Mouse (Mus musculus): ENCODE measurements around the gene Sap25. TPM values are rescaled to one million over a fixed set of nuclear protein-coding genes. Genes with fewer than 3 reads are reported as not detected.

The Sap25 gene
- 5.5 and 8.9 TPM in 2 replicates for polyA plus RNA-seq (2015; fragmentation: Nextera tagmentation; extraction: Ambion mirVana)

DNA sequence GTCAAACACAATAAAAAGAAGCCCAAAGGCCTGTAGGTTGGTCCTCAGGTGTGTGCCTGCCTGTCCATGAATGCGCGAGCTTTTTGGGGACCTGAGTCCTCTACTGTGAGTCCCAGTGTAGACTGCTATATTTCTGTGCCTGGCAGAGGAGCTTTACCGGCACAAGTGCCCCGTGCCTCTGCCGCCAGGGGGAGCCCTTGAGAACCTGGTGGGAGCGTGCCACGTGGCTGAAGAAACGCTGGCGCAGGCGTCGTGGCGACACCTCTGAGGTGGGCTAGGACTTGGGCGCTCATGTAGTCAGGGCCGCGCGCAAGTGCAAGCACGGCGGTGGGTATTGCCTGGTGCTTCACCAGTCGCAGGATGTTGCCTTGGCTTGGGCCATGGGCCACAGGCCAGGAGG is at the start of gene Sap25:
Gene Sap25 (plus strand): TSS at position 281 of the 400 bp plus-strand sequence.
- ATAC-seq, result no peak
- 85% methylated on average over 19 of the region's 19 CpGs for WGBS
- Histone ChIP-seq H3K27me3 (replicated peaks) (peaks cover 22% of the 10 kb centered on the region), H3K4me1 (replicated peaks) (peaks cover 15% of the 10 kb centered on the region; the same call in 1 of the 2 replicates), H3K4me2 (replicated peaks) (no peak within 1 kb of the TSS), H3K27ac (no peak within 1 kb of the TSS), H3K36me3 (peaks cover 49% of the 10 kb centered on the region), H3K4me3 (replicated peaks) (no peak within 1 kb of the TSS), H3K9ac (no peak within 1 kb of the TSS), H3K9me3 (no peaks in the 10 kb centered on the region)

- no peak for ATAC-seq
- Histone ChIP-seq H3K27me3 (replicated peaks) (no peaks in the 10 kb centered on the region), H3K27ac (no peak overlapping the region), H3K9me3 (no peaks in the 10 kb centered on the region), H3K4me2 (replicated peaks) (no peak overlapping the region), H3K36me3 (no peaks in the 10 kb centered on the region), H3K4me1 (replicated peaks) (peaks cover 12% of the 10 kb centered on the region), H3K4me3 (replicated peaks) (no peak overlapping the region), H3K9ac (no peak overlapping the region)
- WGBS, result 79% methylated on average over 7 of the region's 7 CpGs
Measured at GRCm38 (mm10) chr5:137595921-137596320, 45.2 kb upstream of the Sap25 start.

GRCm38 (mm10) chr5:137596601-137597261 is 44.4 kb upstream of the Sap25 start:
- Histone ChIP-seq H3K27ac (no peak overlapping the region), H3K9me3 (no peaks in the 10 kb centered on the region), H3K4me3 (replicated peaks) (peak overlapping the region; percentile 15; the same call in 1 of the 2 replicates), H3K4me2 (replicated peaks) (peak overlapping the region; percentile 40), H3K36me3 (no peaks in the 10 kb centered on the region), H3K27me3 (replicated peaks) (no peaks in the 10 kb centered on the region), H3K9ac (no peak overlapping the region), H3K4me1 (replicated peaks) (peaks cover 12% of the 10 kb centered on the region)
- no peak for ATAC-seq
- WGBS, result 26% methylated on average over 25 of the region's 30 CpGs

- Histone ChIP-seq H3K36me3 (no peaks in the 10 kb centered on the region), H3K4me3 (replicated peaks) (no peak overlapping the region), H3K4me2 (replicated peaks) (no peak overlapping the region), H3K4me1 (replicated peaks) (peaks cover 16% of the 10 kb centered on the region), H3K27me3 (replicated peaks) (no peaks in the 10 kb centered on the region), H3K9ac (no peak overlapping the region), H3K9me3 (no peaks in the 10 kb centered on the region), H3K27ac (no peak overlapping the region)
- WGBS, result 90% methylated on average over 6 of the region's 6 CpGs
- no peak for ATAC-seq
Measured at GRCm38 (mm10) chr5:137597625-137598024, 43.5 kb upstream of the Sap25 start.

DNA sequence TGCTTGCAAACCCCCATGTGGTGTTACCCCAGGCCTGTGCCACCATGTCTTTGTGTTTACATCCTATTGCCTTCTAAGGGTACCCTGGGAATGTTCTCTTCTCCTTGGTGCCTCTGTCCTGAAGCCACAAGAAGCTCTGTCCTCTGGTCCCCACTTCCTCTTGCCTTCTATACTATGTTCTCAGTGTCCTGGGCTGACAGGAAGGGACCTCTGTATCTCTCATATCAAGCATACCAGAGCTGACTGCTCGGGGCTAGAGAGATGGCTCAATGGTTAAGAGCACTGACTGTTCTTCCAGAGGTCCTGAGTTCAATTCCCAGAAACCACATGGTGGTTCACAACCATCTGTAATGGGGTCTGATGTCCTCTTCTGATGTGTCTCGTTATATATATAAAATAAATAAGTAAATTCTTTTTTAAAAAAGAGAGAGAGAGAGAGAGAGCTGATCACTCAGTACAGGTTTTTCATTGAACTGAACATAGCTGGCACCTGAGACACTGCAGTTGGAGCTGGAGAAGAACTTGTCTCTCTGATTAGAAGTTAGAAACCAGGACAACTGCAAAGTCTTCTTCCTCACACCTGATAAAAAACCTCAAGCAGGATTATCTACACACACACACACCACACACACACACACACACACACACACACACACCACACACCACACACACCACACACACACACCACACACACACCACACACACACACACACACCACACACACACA is 42.9 kb upstream of the Sap25 start:
- no peak overlapping the region for H3K4me2 ChIP-seq (replicated peaks)
- H3K27ac ChIP-seq, result no peak overlapping the region
- no peak overlapping the region for H3K4me3 ChIP-seq (replicated peaks)
- H3K27me3 ChIP-seq (replicated peaks), result no peaks in the 10 kb centered on the region
- H3K4me1 ChIP-seq (replicated peaks), result peaks cover 17% of the 10 kb centered on the region
- 87% methylated on average over 2 of the region's 2 CpGs for WGBS
- H3K9ac ChIP-seq, result no peak overlapping the region
- no peak for ATAC-seq
- no peaks in the 10 kb centered on the region for H3K9me3 ChIP-seq
- no peaks in the 10 kb centered on the region for H3K36me3 ChIP-seq

- Histone ChIP-seq H3K27me3 (replicated peaks) (no peaks in the 10 kb centered on the region), H3K9ac (peak overlapping the region; percentile 86), H3K36me3 (no peaks in the 10 kb centered on the region), H3K27ac (peak overlapping the region; percentile 66), H3K4me3 (replicated peaks) (peak overlapping the region; percentile 66), H3K9me3 (no peaks in the 10 kb centered on the region), H3K4me2 (replicated peaks) (peak overlapping the region; percentile 93), H3K4me1 (replicated peaks) (peaks cover 20% of the 10 kb centered on the region)
- 72% methylated on average over 9 of the region's 9 CpGs for WGBS
- no peak for ATAC-seq
Measured at GRCm38 (mm10) chr5:137599600-137599999, 41.5 kb upstream of the Sap25 start.

DNA sequence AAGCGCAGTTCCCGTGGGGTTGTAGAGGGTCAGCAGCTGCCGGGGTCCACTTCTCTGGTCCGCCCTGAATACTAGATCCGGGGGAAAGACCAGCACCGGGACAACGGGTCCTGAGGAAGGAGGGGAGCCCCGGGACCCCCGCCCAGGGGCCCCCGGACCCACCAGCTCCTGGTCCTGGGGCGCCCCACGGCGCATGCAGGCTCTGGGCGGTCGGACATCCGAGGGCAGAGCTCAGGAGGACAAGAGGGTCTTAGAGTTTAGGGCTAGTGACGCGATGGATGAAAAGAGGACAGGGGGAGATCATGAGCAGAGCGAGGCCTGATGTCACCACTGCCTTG is 40.9 kb upstream of the Sap25 start:
- peak; percentile 58 for ATAC-seq
- peaks cover 20% of the 10 kb centered on the region for H3K4me1 ChIP-seq (replicated peaks)
- WGBS, result 1% methylated on average over 19 of the region's 19 CpGs
- H3K27ac ChIP-seq, result peak overlapping the region; percentile 66
- no peaks in the 10 kb centered on the region for H3K36me3 ChIP-seq
- no peaks in the 10 kb centered on the region for H3K27me3 ChIP-seq (replicated peaks)
- H3K9me3 ChIP-seq, result no peaks in the 10 kb centered on the region
- peak overlapping the region; percentile 93 for H3K4me2 ChIP-seq (replicated peaks)
- peak overlapping the region; percentile 66 for H3K4me3 ChIP-seq (replicated peaks)
- H3K9ac ChIP-seq, result peak overlapping the region; percentile 86

DNA sequence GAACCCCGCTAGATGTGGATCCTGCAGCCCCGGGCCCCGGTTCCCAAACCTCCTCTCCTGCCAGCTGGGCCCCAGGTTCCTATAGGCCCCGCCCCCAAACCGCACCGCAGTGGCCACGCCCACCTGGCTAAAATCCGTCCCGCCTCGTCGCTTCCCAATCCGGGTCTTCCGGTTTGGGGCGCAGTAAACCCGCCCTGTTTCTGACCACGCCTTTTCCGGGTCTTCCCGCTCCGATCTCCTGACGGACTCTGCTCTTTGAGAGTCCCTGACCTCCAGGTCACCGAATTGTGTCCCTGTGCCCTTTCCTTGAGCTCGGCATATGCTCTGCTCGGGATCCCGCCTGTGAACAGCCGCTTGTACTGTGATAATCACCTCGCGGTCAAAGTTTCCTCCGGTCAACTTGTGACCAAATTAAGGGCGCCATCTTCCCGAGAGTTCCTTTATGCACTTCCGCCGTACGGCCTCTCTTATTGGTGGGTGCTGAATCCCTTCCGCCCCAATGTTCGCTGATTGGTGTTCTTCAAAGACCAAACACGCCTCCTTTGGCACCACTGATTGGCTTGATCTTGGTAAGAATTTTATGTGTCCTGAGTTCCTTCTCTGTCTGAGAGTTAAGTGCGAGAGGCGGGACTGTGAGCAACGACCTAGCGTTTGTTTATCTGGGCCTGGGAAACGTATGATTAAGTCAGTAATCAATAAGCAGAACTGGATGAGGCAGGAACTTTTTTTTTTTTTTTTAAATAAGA is 40.3 kb upstream of the Sap25 start, which contains the start of gene Mospd3:
Gene Mospd3 (minus strand): TSS at position 440 of the 746 bp plus-strand sequence.
- 0 out of 2 replicates have a peak, but pooled peaks cover under 1% of the 10 kb centered on the region for H3K36me3 ChIP-seq
- peak within 1 kb of the TSS; percentile 93 for H3K4me2 ChIP-seq (replicated peaks)
- peak; percentile 96 for ATAC-seq
- H3K27me3 ChIP-seq (replicated peaks), result no peaks in the 10 kb centered on the region
- peak within 1 kb of the TSS; percentile 66 for H3K4me3 ChIP-seq (replicated peaks)
- peaks cover 20% of the 10 kb centered on the region for H3K4me1 ChIP-seq (replicated peaks)
- peak within 1 kb of the TSS; percentile 86 for H3K9ac ChIP-seq
- WGBS, result 0% methylated on average over 41 of the region's 41 CpGs
- H3K27ac ChIP-seq, result peak within 1 kb of the TSS; percentile 85
- H3K9me3 ChIP-seq, result no peaks in the 10 kb centered on the region

DNA sequence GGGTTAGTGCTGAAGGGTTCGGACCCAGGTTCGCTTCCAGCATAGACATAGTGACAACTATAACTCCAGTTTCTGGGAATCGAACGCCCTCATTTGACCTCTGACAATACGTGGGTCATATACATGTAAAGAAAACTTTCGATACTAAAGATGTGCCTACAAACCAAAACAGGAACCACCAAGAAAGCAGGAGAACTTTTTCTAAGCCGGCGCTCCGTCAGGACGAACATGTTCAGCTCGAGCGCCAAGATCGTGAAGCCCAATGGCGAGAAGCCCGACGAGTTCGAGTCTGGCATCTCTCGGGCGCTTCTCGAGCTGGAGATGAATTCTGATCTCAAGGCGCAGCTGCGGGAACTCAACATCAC is 39.8 kb upstream of the Sap25 start:
- no peaks in the 10 kb centered on the region for H3K9me3 ChIP-seq
- peak overlapping the region; percentile 65 for H3K9ac ChIP-seq
- H3K36me3 ChIP-seq, result 0 out of 2 replicates have a peak, but pooled peaks cover 6% of the 10 kb centered on the region
- H3K4me2 ChIP-seq (replicated peaks), result peak overlapping the region; percentile 63
- peaks cover 20% of the 10 kb centered on the region for H3K4me1 ChIP-seq (replicated peaks)
- H3K4me3 ChIP-seq (replicated peaks), result peak overlapping the region; percentile 66
- no peaks in the 10 kb centered on the region for H3K27me3 ChIP-seq (replicated peaks)
- ATAC-seq, result no peak; the same call in 1 of the 2 replicates
- 0% methylated on average over 22 of the region's 22 CpGs for WGBS
- H3K27ac ChIP-seq, result peak overlapping the region; percentile 65

GRCm38 (mm10) chr5:137607860-137608653 is 33.1 kb upstream of the Sap25 start:
- Histone ChIP-seq H3K4me2 (replicated peaks) (peak overlapping the region; percentile 51), H3K4me3 (replicated peaks) (peak overlapping the region; percentile 14), H3K9ac (peak overlapping the region; percentile 28; the same call in 1 of the 2 replicates), H3K27me3 (replicated peaks) (no peaks in the 10 kb centered on the region), H3K9me3 (no peaks in the 10 kb centered on the region), H3K4me1 (replicated peaks) (peaks cover 48% of the 10 kb centered on the region), H3K27ac (no peak overlapping the region), H3K36me3 (0 out of 2 replicates have a peak, but pooled peaks cover 8% of the 10 kb centered on the region)
- ATAC-seq, result no peak
- 27% methylated on average over 26 of the region's 26 CpGs for WGBS

- H3K27me3 ChIP-seq (replicated peaks), result no peaks in the 10 kb centered on the region
- no peak overlapping the region for H3K27ac ChIP-seq
- peak overlapping the region; percentile 28; the same call in 1 of the 2 replicates for H3K9ac ChIP-seq
- no peak for ATAC-seq
- 30% methylated on average over 23 of the region's 23 CpGs for WGBS
- no peaks in the 10 kb centered on the region for H3K9me3 ChIP-seq
- H3K4me2 ChIP-seq (replicated peaks), result peak overlapping the region; percentile 51
- H3K4me3 ChIP-seq (replicated peaks), result peak overlapping the region; percentile 14
- peaks cover 54% of the 10 kb centered on the region for H3K4me1 ChIP-seq (replicated peaks)
- H3K36me3 ChIP-seq, result 0 out of 2 replicates have a peak, but pooled peaks cover 8% of the 10 kb centered on the region
Measured at GRCm38 (mm10) chr5:137608654-137609190, 32.4 kb upstream of the Sap25 start.
